Mouse (Mus musculus) liver, embryonic 14.5 days (tissue): ENCODE data around the gene Nup153.

Source experiments
- CTCF ChIP-seq: IDR thresholded peaks from 2 replicates; pipeline ENCODE4 v1.5.1; 2016; ENCODE audit warnings: antibody characterized with exemption, low read depth, control low read depth
- EP300 ChIP-seq: IDR thresholded peaks from 2 replicates; pipeline ENCODE4 v1.6.1; 2016; ENCODE audit warnings: antibody characterized with exemption, low read depth

DNA sequence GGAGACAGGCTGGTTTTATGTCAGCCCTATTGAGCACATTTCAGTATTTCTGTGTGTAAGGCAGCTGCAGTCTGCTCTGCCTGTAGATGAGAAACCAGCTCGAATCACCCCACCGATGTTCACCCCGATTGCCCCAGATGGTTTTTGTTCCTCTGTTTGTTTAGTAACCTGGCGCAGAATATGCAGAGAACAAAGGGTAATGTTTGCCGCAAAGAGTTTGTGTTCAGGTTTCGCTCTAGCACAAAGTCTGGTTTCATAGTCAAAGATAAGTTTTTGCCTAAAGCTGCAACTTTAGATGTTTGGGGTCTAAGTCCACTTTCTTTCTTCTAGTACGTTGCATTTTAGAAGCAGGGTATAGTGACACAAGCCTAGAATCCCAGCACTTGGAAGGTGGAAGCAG, 75.1 kb downstream of the Nup153 start:
- no peak for TF ChIP-seq CTCF
- no peak for TF ChIP-seq EP300
